Mouse (Mus musculus) liver, embryonic 11.5 days (tissue): ENCODE results near the gene H1foo. TPM values are rescaled to one million over a fixed set of nuclear protein-coding genes. Genes with fewer than 3 reads are reported as not detected.

Experiments
- polyA plus RNA-seq: library from polyadenylated mRNA; unstranded; fragments of >200 nt; fragmentation: Nextera tagmentation; extraction: Ambion mirVana; gene quantifications from 2 replicates; pipeline ENCODE4 v1.2.1, GENCODE M21; 2014

Gene H1foo
- polyA plus RNA-seq, 1 experiment from 2014 or later, result not detected

Other genes with a start within 250 kb of the H1foo start
- gene Tmem40, start 182.5 kb upstream of the H1foo start, polyA plus RNA-seq, result 29.4 and 32.5 TPM in 2 replicates
- gene Cand2, start 170.4 kb upstream of the H1foo start, polyA plus RNA-seq, result 20.3 and 22.0 TPM in 2 replicates
- 2,286 and 2,478 TPM in 2 replicates for gene Rpl32, start 136.2 kb upstream of the H1foo start, polyA plus RNA-seq
- 0.27 TPM in 2 replicates for gene Efcab12, start 106.5 kb upstream of the H1foo start, polyA plus RNA-seq
- 20.7 and 23.0 TPM in 2 replicates for gene Mbd4, start 91.6 kb upstream of the H1foo start, polyA plus RNA-seq
- gene Ift122, start 91.5 kb upstream of the H1foo start, polyA plus RNA-seq, result 9.1 and 10.5 TPM in 2 replicates
- 0.06 TPM in 1 of 2 replicates, not detected in the other for gene Rho, start 13.2 kb upstream of the H1foo start, polyA plus RNA-seq
- gene Plxnd1, start 50.1 kb downstream of the H1foo start, polyA plus RNA-seq, result 25.6 and 27.8 TPM in 2 replicates
- 7.8 and 8.0 TPM in 2 replicates for gene Tmcc1, start 248.5 kb downstream of the H1foo start, polyA plus RNA-seq